Mouse (Mus musculus): ENCODE measurements around the gene Ndufa12. TPM values are rescaled to one million over a fixed set of nuclear protein-coding genes. Genes with fewer than 3 reads are reported as not detected.

Ndufa12 gene
- polyA plus RNA-seq, 1 experiment from 2014 or later: 634 TPM

DNA sequence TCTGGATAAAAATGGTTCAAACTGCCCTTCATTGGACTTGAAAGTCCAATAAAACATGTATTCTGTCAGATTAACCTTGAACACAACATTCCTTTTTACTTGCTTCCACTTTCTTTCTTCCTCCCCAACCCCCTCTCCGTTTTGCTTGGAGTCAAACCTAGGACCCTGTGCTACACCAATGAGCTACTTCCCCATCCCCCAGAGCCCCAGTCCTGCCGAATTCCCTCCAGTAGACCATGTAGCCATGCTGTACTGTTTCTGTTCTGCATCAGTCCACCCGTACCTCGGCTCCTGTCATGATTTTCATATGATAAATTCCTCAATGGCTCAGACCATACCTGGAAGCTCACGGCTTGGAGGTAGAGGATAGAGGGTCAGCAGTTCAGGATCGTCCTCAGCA lies 32.5 kb downstream of the Ndufa12 start:
- H3K27me3 ChIP-seq (replicated peaks): no peaks in the 10 kb centered on the region
- H3K9me3 ChIP-seq (replicated peaks): no peaks in the 10 kb centered on the region
- 77% methylated on average over 6 of the region's 6 CpGs for WGBS
- H3K4me2 ChIP-seq: no peak overlapping the region
- H3K4me3 ChIP-seq: no peak overlapping the region
- no peak overlapping the region for H3K9ac ChIP-seq
- no peak for ATAC-seq (ENCODE audit: insufficient number of reproducible peaks, low FRiP score)
- no peak overlapping the region for H3K27ac ChIP-seq (ENCODE audit: poor library complexity, severe bottlenecking)
- H3K4me1 ChIP-seq (replicated peaks): 0 out of 2 replicates have a peak, but pooled peaks cover 3% of the 10 kb centered on the region
- no peaks in the 10 kb centered on the region for H3K36me3 ChIP-seq

DNA sequence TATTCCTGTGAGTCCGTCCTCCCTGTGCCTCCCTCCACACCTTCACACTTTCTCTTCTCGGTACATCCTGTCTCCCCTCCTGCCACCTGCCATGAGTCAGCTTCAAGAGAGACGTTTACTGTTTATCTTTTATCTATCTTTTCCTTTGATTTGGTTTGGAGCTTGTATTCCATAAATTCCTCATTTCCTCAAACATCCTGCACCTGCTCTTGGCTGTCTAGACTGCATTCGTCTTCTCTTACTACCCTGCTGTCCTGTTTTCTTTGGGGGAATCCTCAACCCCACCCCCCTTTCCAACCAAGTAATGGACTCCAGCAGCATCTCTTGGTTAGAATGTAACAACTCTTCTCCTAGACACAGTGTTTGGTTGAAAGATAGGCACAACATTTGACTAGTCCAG lies 36.7 kb downstream of the Ndufa12 start:
- no peaks in the 10 kb centered on the region for H3K36me3 ChIP-seq
- H3K27ac ChIP-seq (ENCODE audit: poor library complexity, severe bottlenecking): no peak overlapping the region
- ATAC-seq (ENCODE audit: insufficient number of reproducible peaks, low FRiP score): no peak
- no peaks in the 10 kb centered on the region for H3K27me3 ChIP-seq (replicated peaks)
- no peak overlapping the region for H3K9ac ChIP-seq
- no peak overlapping the region for H3K4me2 ChIP-seq
- 0 out of 2 replicates have a peak, but pooled peaks cover 3% of the 10 kb centered on the region for H3K4me1 ChIP-seq (replicated peaks)
- H3K4me3 ChIP-seq: no peak overlapping the region
- no peaks in the 10 kb centered on the region for H3K9me3 ChIP-seq (replicated peaks)
- WGBS: 39% methylated on average over 4 of the region's 4 CpGs

DNA sequence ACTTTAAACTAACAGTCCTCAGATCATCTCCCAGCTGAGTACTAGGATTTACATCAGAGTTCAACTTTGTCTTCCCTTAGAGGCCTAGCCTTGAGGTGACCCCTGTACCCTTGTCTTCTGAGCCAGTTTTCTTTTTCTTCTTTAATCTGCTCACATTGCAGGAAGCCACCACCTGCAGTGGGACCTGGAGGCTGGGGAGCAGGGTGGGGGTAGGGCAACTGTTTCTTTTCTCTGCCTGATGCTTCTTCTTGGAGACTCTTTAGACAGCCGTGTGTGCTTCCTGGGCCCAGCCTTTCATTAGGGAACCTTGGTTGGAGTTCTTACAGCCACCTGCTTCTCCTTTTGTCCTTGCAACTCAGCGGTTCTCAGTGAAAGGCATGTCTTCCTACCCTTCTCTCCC lies 42.8 kb downstream of the Ndufa12 start:
- 77% methylated on average over 2 of the region's 2 CpGs for WGBS
- no peak for ATAC-seq (ENCODE audit: insufficient number of reproducible peaks, low FRiP score)
- no peaks in the 10 kb centered on the region for H3K36me3 ChIP-seq

DNA sequence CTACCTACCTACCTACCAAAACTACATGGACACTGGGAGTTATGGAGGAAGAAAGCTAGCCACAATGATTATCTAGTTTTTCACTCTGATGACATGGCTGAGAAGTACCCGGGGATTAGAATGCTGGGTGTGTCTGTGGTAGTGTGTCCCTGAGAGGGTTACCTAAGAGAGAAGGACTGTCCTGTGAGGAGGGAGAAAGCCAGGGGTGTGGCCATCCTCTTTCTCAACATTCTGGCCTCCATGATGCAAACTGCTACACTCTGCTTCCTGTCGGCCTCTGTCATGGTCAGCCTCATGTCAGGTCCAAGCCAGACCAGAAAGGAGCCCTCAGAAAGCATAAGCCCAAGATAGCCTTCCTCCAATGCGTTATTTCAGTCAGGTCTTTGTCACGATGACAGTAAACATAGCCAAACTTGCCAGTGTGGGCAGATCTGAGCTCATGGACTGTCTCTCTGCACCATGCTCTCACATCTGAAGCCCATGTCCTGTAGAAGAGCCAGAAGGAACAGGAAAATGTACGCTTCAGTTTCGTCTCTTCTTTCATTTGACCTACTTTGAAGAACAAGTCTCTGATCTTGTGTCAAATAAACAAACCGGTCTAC lies 49.3 kb downstream of the Ndufa12 start:
- Histone ChIP-seq H3K9me3 (replicated peaks) (peaks cover 15% of the 10 kb centered on the region; the same call in 1 of the 2 replicates), H3K4me2 (no peak overlapping the region), H3K27me3 (replicated peaks) (no peaks in the 10 kb centered on the region), H3K4me3 (no peak overlapping the region), H3K9ac (no peak overlapping the region), H3K36me3 (no peaks in the 10 kb centered on the region), H3K27ac (ENCODE audit: poor library complexity, severe bottlenecking) (no peak overlapping the region), H3K4me1 (replicated peaks) (peaks cover 17% of the 10 kb centered on the region)
- ATAC-seq (ENCODE audit: insufficient number of reproducible peaks, low FRiP score): no peak
- WGBS: 83% methylated on average over 7 of the region's 7 CpGs

More for the DNA sequence above, 42.8 kb downstream of the Ndufa12 start:
- Histone ChIP-seq H3K4me2 (no peak overlapping the region), H3K27me3 (replicated peaks) (no peaks in the 10 kb centered on the region), H3K9ac (no peak overlapping the region), H3K27ac (ENCODE audit: poor library complexity, severe bottlenecking) (no peak overlapping the region), H3K9me3 (replicated peaks) (no peaks in the 10 kb centered on the region), H3K4me1 (replicated peaks) (no peaks in the 10 kb centered on the region), H3K4me3 (no peak overlapping the region)

DNA sequence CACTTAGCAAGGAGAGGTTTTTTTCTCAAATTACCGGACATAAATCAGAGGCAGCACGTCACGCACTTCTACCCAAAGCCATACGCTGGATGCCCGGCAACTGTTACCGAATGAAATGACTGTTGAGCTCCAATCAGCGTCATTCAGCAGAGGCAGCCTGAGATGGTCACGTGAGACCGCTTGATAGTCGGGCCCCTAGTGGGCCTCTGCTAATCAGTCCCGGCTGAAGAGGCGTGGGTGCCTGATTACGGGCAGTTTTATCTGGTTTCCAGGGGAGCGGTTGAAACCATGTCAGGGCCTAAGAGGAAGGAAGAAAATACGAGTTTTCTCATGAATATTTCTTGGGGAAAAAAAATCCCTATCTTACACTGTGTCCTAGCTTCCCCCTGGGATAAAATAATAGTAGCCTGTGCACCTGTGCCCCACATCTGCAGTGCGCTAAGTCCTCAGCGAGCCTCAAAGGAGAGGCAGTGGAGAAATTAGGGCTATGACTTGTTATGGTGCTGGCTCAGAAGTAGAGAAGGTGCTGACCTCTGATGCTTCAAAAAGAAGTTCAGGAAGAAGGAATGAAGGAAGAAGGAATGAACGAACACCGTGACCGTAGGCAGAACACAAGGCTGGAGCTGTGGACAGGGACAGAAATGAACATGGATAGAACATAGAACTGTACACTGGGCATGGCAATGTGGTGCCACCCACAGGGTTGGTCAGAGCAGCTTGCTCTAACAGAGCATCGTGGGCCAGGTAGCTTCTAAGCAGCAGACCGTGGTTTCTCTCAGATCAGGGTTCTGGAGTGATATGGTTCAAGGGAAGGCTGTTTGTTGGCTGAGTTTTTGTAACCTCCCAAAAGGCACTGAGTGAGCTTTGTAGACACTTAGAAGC lies 51.3 kb downstream of the Ndufa12 start:
- no peaks in the 10 kb centered on the region for H3K36me3 ChIP-seq
- peaks cover 15% of the 10 kb centered on the region; the same call in 1 of the 2 replicates for H3K9me3 ChIP-seq (replicated peaks)
- peak; percentile 87 for ATAC-seq (ENCODE audit: insufficient number of reproducible peaks, low FRiP score)
- H3K27me3 ChIP-seq (replicated peaks): no peaks in the 10 kb centered on the region
- peaks cover 23% of the 10 kb centered on the region for H3K4me1 ChIP-seq (replicated peaks)
- H3K4me3 ChIP-seq: no peak overlapping the region
- WGBS: 25% methylated on average over 22 of the region's 22 CpGs
- peak overlapping the region; percentile 69 for H3K27ac ChIP-seq (ENCODE audit: poor library complexity, severe bottlenecking)
- H3K4me2 ChIP-seq: peak overlapping the region; percentile 42
- no peak overlapping the region for H3K9ac ChIP-seq

DNA sequence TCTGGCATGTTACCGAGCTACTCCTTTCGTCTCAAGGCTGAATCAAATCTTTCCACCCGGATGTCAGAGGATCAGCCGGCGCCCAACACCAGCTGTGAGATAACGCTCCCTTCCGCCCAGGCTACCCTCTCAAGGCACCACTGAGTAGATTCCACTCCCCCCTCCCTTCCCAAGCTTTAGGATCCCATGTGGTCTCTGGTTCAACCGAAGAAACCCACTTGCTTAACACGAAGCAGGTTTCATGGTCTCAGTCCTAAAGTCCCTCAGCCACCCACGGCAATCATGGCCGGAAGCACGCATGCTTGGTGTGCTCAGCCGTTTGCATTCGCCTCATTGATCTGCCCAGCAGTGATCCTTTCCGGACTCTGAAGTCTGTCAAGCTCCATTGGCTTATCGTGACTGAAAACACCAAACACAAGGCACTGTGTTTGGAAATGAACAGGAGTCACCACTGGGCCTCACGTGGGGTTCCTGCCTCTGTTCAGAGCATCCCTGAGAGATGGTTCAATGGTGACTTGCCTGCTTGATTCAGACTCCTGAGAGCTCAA lies 54.8 kb downstream of the Ndufa12 start:
- ATAC-seq (ENCODE audit: insufficient number of reproducible peaks, low FRiP score): no peak
- no peak overlapping the region for H3K27ac ChIP-seq (ENCODE audit: poor library complexity, severe bottlenecking)

DNA sequence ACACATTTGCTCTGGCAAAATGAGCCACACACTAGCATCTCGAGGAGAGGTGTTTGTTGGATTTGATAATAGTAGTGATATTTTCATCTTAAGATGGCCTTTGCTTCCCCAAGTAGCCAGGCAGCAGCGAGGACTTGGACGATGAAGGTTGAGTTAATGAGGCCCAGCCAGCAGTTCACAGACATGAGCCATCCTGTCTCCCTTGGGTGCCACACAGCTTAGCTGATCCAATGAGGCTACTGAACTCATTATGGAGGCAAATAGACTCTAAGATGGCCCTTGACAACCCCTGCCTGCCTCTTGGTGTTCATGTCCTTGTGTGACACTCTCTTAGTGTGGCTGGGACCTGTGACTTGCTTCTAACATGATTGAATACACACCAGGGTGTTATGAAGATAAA lies 56.2 kb downstream of the Ndufa12 start:
- no peaks in the 10 kb centered on the region for H3K27me3 ChIP-seq (replicated peaks)
- H3K36me3 ChIP-seq: no peaks in the 10 kb centered on the region
- no peak overlapping the region for H3K4me3 ChIP-seq
- H3K4me1 ChIP-seq (replicated peaks): peaks cover 14% of the 10 kb centered on the region
- H3K27ac ChIP-seq (ENCODE audit: poor library complexity, severe bottlenecking): no peak overlapping the region
- 0 out of 2 replicates have a peak, but pooled peaks cover 7% of the 10 kb centered on the region for H3K9me3 ChIP-seq (replicated peaks)
- 80% methylated on average over 3 of the region's 3 CpGs for WGBS
- no peak overlapping the region for H3K4me2 ChIP-seq
- no peak for ATAC-seq (ENCODE audit: insufficient number of reproducible peaks, low FRiP score)
- no peak overlapping the region for H3K9ac ChIP-seq

More for the DNA sequence above, 54.8 kb downstream of the Ndufa12 start:
- no peaks in the 10 kb centered on the region for H3K27me3 ChIP-seq (replicated peaks)
- H3K4me2 ChIP-seq: no peak overlapping the region
- H3K9ac ChIP-seq: no peak overlapping the region
- H3K4me1 ChIP-seq (replicated peaks): peaks cover 23% of the 10 kb centered on the region
- H3K36me3 ChIP-seq: no peaks in the 10 kb centered on the region
- H3K4me3 ChIP-seq: no peak overlapping the region
- H3K9me3 ChIP-seq (replicated peaks): 0 out of 2 replicates have a peak, but pooled peaks cover 7% of the 10 kb centered on the region
- WGBS: 41% methylated on average over 17 of the region's 17 CpGs

DNA sequence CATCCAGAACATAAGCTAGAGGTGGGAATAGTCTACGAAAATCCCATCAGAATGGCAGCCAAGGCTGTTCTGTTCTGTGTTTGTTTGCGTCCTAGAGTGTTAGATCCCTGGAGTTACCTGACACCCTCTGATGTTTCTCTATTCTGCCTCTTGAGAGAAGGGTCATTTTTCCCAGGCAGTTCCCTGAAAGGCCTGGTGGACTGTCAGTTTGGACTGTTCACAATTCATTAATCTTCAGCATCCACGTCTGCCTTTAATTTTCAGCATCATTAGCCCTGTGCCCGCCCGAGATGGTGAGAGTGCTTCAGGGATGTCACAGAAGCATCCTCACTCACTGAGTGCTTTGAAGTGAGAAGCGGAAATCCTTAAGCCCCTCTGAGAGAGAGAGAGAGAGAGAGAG lies 57.2 kb downstream of the Ndufa12 start:
- H3K9me3 ChIP-seq (replicated peaks): 0 out of 2 replicates have a peak, but pooled peaks cover 7% of the 10 kb centered on the region
- H3K4me1 ChIP-seq (replicated peaks): peaks cover 8% of the 10 kb centered on the region
- no peak for ATAC-seq (ENCODE audit: insufficient number of reproducible peaks, low FRiP score)
- WGBS: 70% methylated on average over 6 of the region's 6 CpGs
- H3K4me2 ChIP-seq: no peak overlapping the region
- no peak overlapping the region for H3K4me3 ChIP-seq
- H3K27me3 ChIP-seq (replicated peaks): no peaks in the 10 kb centered on the region
- no peak overlapping the region for H3K9ac ChIP-seq
- H3K27ac ChIP-seq (ENCODE audit: poor library complexity, severe bottlenecking): no peak overlapping the region
- H3K36me3 ChIP-seq: no peaks in the 10 kb centered on the region

DNA sequence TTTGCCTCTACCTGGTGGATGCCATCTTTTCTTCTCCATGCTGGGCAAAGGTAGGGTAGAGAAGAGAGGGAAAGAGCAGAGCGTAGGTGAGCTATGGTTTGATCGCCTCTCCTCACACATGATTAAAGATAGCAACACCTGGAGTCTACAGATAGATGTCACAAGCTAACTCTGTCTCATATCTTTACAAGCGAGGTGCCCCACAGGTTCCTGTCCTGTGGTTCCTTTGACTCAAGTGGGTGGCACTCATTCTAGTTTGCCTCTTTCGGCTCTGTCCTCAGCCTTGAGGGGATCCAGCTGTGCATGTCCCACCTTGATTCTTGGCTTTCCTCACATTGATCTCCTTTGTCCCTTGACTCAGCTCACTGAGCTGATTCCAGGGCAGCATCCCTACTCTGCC lies 58.0 kb downstream of the Ndufa12 start:
- Histone ChIP-seq H3K4me2 (no peak overlapping the region), H3K9ac (no peak overlapping the region), H3K9me3 (replicated peaks) (0 out of 2 replicates have a peak, but pooled peaks cover 7% of the 10 kb centered on the region), H3K36me3 (no peaks in the 10 kb centered on the region), H3K27me3 (replicated peaks) (no peaks in the 10 kb centered on the region), H3K27ac (ENCODE audit: poor library complexity, severe bottlenecking) (no peak overlapping the region), H3K4me3 (no peak overlapping the region), H3K4me1 (replicated peaks) (peaks cover 6% of the 10 kb centered on the region; the same call in 1 of the 2 replicates)
- no peak for ATAC-seq (ENCODE audit: insufficient number of reproducible peaks, low FRiP score)
- WGBS: 83% methylated on average over 4 of the region's 4 CpGs

DNA sequence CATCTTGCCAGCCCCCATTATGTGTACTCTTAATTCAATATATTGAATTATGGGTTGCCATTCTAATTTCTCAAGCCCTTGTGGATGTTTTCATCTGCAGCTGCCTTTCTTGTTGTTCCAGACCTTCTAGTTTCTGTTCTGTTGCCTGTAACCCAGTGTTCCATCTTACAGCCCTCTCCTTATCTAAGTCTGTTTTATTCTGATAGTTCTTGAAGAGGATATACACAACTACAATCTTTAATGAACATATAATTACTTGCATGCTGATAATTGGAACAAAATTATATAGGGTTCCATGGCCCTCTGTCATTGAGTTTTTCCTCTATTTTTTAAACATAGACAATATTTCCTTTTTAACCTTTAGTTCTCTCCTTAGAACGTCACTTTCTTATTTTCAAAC lies 62.0 kb downstream of the Ndufa12 start:
- Histone ChIP-seq H3K9me3 (replicated peaks) (no peaks in the 10 kb centered on the region), H3K9ac (no peak overlapping the region), H3K36me3 (no peaks in the 10 kb centered on the region), H3K27me3 (replicated peaks) (no peaks in the 10 kb centered on the region), H3K27ac (ENCODE audit: poor library complexity, severe bottlenecking) (no peak overlapping the region), H3K4me3 (no peak overlapping the region), H3K4me2 (no peak overlapping the region), H3K4me1 (replicated peaks) (no peaks in the 10 kb centered on the region)
- 71% methylated on average over 1 of the region's 1 CpGs for WGBS
- no peak for ATAC-seq (ENCODE audit: insufficient number of reproducible peaks, low FRiP score)

DNA sequence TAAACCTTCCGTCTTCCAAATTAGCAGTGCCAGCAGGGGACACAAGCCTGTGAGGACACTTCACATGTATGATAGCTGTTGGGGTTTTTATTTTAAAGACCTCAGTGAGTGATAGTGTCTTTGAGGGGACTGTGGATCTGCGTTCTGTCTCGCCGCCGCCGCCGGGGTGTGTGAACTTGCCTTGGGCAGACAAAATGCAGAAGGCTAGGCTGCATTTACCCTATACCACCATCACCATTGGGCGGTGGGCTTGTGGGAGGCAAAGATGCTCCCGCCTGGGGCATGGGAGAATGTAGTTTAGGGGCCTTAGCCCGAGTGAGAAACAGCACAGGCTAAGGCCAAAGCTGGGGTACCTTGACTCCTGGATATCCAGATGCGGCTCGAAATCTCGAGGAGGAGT lies 64.1 kb downstream of the Ndufa12 start:
- no peak overlapping the region for H3K4me2 ChIP-seq
- H3K4me3 ChIP-seq: no peak overlapping the region
- no peak overlapping the region for H3K27ac ChIP-seq (ENCODE audit: poor library complexity, severe bottlenecking)
- ATAC-seq (ENCODE audit: insufficient number of reproducible peaks, low FRiP score): no peak
- H3K9ac ChIP-seq: no peak overlapping the region
- no peaks in the 10 kb centered on the region for H3K36me3 ChIP-seq
- no peaks in the 10 kb centered on the region for H3K27me3 ChIP-seq (replicated peaks)
- no peaks in the 10 kb centered on the region for H3K9me3 ChIP-seq (replicated peaks)
- WGBS: 81% methylated on average over 13 of the region's 13 CpGs
- H3K4me1 ChIP-seq (replicated peaks): no peaks in the 10 kb centered on the region
